Mouse (Mus musculus): ENCODE results near the gene Gm20388.

Gm20388 gene

GRCm38 (mm10) chr8:122720811-122721640, 2810.4 kb downstream of the Gm20388 start:
- peak; percentile 67 to 76 for DNase-seq

GRCm38 (mm10) chr8:122725187-122725586, 2814.5 kb downstream of the Gm20388 start:
- no peak for DNase-seq

GRCm38 (mm10) chr8:122726789-122727188, 2816.1 kb downstream of the Gm20388 start:
- DNase-seq: no peak

GRCm38 (mm10) chr8:122727412-122727811, 2816.8 kb downstream of the Gm20388 start:
- no peak for DNase-seq

- no peak for DNase-seq
These were observed 2818.0 kb downstream of the Gm20388 start for GRCm38 (mm10) chr8:122728630-122729029.

- DNase-seq: no peak
These were observed 2824.5 kb downstream of the Gm20388 start for GRCm38 (mm10) chr8:122735110-122735509.

GRCm38 (mm10) chr8:122735542-122736473, 2825.2 kb downstream of the Gm20388 start:
- no peak for DNase-seq

- DNase-seq: no peak
These were observed 2826.0 kb downstream of the Gm20388 start for GRCm38 (mm10) chr8:122736623-122737022.

GRCm38 (mm10) chr8:122737071-122737470, 2826.4 kb downstream of the Gm20388 start:
- no peak for DNase-seq

GRCm38 (mm10) chr8:122737886-122738285, 2827.2 kb downstream of the Gm20388 start:
- no peak for DNase-seq

GRCm38 (mm10) chr8:122739102-122739725, 2828.6 kb downstream of the Gm20388 start:
- DNase-seq: peak; percentile 75 to 82

- no peak for DNase-seq
These were observed 2831.8 kb downstream of the Gm20388 start for GRCm38 (mm10) chr8:122742471-122742870.

- DNase-seq: no peak
These were observed 2834.5 kb downstream of the Gm20388 start for GRCm38 (mm10) chr8:122745022-122745749.

- DNase-seq: no peak
These were observed 2835.2 kb downstream of the Gm20388 start for GRCm38 (mm10) chr8:122745750-122746275.

- DNase-seq: no peak
These were observed 2835.8 kb downstream of the Gm20388 start for GRCm38 (mm10) chr8:122746439-122746838.

GRCm38 (mm10) chr8:122747825-122748224, 2837.2 kb downstream of the Gm20388 start:
- no peak for DNase-seq

- no peak for DNase-seq
These were observed 2838.8 kb downstream of the Gm20388 start for GRCm38 (mm10) chr8:122749333-122749958.

- no peak for DNase-seq
These were observed 2840.7 kb downstream of the Gm20388 start for GRCm38 (mm10) chr8:122751342-122751741.

GRCm38 (mm10) chr8:122752111-122752721, 2841.6 kb downstream of the Gm20388 start:
- no peak for DNase-seq

- DNase-seq: no peak
These were observed 2848.0 kb downstream of the Gm20388 start for GRCm38 (mm10) chr8:122758597-122758996.

GRCm38 (mm10) chr8:122760116-122760515, 2849.5 kb downstream of the Gm20388 start:
- DNase-seq: no peak
